In genomic region chr6:108738463-108739203, GRCm38 (mm10) we compare ENCODE assay signal across 10 mouse cellular contexts. TPM values are rescaled to one million over a fixed set of nuclear protein-coding genes. Genes with fewer than 3 reads are reported as not detected.
DNase-seq lines count a peak whose midpoint lies in the region; ATAC-seq and TF ChIP-seq lines count a peak whose summit lies in the region.
"Had no signal": no experiment of that assay in that cellular context is flagged by ENCODE, and none has a peak within 500 bp of the region (broad histone marks: within the 10 kb centered on the region; RNA-seq: fewer than 3 reads in every experiment).

No protein-coding gene starts in this region.

- no peak overlapping the region for H3K9ac ChIP-seq in hindbrain, embryonic 16.5 days (ENCODE audit: low read depth, low read length)
- H3K9ac ChIP-seq in hindbrain, embryonic 12.5 days = no peak overlapping the region
- H3K9ac ChIP-seq in forebrain, postnatal 0 days = no peak overlapping the region

- POLR2A ChIA-PET in Patski (lab: Charles Lee) = interaction anchor here (1.0 kb wide), 2 partner anchors 14 to 77 kb away, joined by 3 read pairs; no protein-coding TSS in a partner anchor

- H3K4me2 ChIP-seq in hindbrain, embryonic 16.5 days (ENCODE audit: low read length) = no peak overlapping the region
- H3K4me2 ChIP-seq in hindbrain, embryonic 12.5 days (replicated peaks) = no peak overlapping the region
- H3K4me2 ChIP-seq in forebrain, postnatal 0 days (ENCODE audit: low read depth) = no peak overlapping the region

- H3K4me1 ChIP-seq in hindbrain, embryonic 16.5 days (ENCODE audit: control insufficient read depth, insufficient read depth, low read depth, low read length) = no peaks in the 10 kb centered on the region
- no peaks in the 10 kb centered on the region for H3K4me1 ChIP-seq in hindbrain, embryonic 12.5 days
- H3K4me1 ChIP-seq in forebrain, postnatal 0 days (ENCODE audit: insufficient read depth) = no peaks in the 10 kb centered on the region

- H3K4me3 ChIP-seq in hindbrain, embryonic 16.5 days (ENCODE audit: low read length) = no peak overlapping the region
- H3K4me3 ChIP-seq in hindbrain, embryonic 12.5 days = no peak overlapping the region
- no peak overlapping the region for H3K4me3 ChIP-seq in forebrain, postnatal 0 days (ENCODE audit: low read depth, low read length)

- H3K27me3 ChIP-seq in hindbrain, embryonic 16.5 days (replicated peaks; ENCODE audit: control insufficient read depth, insufficient read depth, low read length) = no peaks in the 10 kb centered on the region
- no peaks in the 10 kb centered on the region for H3K27me3 ChIP-seq in hindbrain, embryonic 12.5 days
- H3K27me3 ChIP-seq in Patski = no peaks in the 10 kb centered on the region
- H3K27me3 ChIP-seq in forebrain, postnatal 0 days (ENCODE audit: insufficient read depth, low read length) = no peaks in the 10 kb centered on the region

- H3K36me3 ChIP-seq in hindbrain, embryonic 16.5 days (ENCODE audit: control insufficient read depth, insufficient read depth, low read length) = no peaks in the 10 kb centered on the region
- no peaks in the 10 kb centered on the region for H3K36me3 ChIP-seq in hindbrain, embryonic 12.5 days
- H3K36me3 ChIP-seq in forebrain, postnatal 0 days (ENCODE audit: insufficient read depth) = no peaks in the 10 kb centered on the region

- no peak overlapping the region for H3K27ac ChIP-seq in hindbrain, embryonic 16.5 days (ENCODE audit: low read depth, low read length)
- no peak overlapping the region for H3K27ac ChIP-seq in hindbrain, embryonic 12.5 days
- H3K27ac ChIP-seq in forebrain, postnatal 0 days (ENCODE audit: low read depth, low read length) = no peak overlapping the region
- H3K27ac ChIP-seq: macrophage; stomach, postnatal 0 days had no signal

- intact Hi-C loops in left cerebral cortex, postnatal 25 days (cut with DNase I) = loop anchor here (10.0 kb wide), 1 partner anchor 644 kb away; no protein-coding TSS in a partner anchor

- H3K9me3 ChIP-seq in hindbrain, embryonic 16.5 days (ENCODE audit: control insufficient read depth, low read length) = no peaks in the 10 kb centered on the region
- H3K9me3 ChIP-seq in hindbrain, embryonic 12.5 days (replicated peaks) = no peaks in the 10 kb centered on the region
- no peaks in the 10 kb centered on the region for H3K9me3 ChIP-seq in forebrain, postnatal 0 days (ENCODE audit: low read length)

- DNase-seq in Patski (ENCODE audit: low read depth, low spot score) = peak; percentile 61
- peak; percentile 77 for DNase-seq in forebrain, postnatal 0 days
- DNase-seq in left cerebral cortex, postnatal 25 days (ENCODE audit: low spot score in 2 of 2) = peak; percentile 39 to 85
- no peak for DNase-seq in adrenal gland, postnatal 10 days
- DNase-seq in testis, postnatal 14 days (ENCODE audit: low spot score) = no peak
- DNase-seq in heart, adult 9 months (ENCODE audit: low spot score in 2 of 2) = no peak

- in situ Hi-C loops in Patski (cut with MboI; ENCODE audit: low pct_unique_long_range_greater_than_20kb) = loop anchor here (10.0 kb wide), 2 partner anchors 314 to 664 kb away; no protein-coding TSS in a partner anchor

- 68% methylated on average over 9 of the region's 9 CpGs for WGBS in hindbrain, embryonic 16.5 days
- 80% methylated on average over 9 of the region's 9 CpGs for WGBS in hindbrain, embryonic 12.5 days
- 55% methylated on average over 9 of the region's 9 CpGs for WGBS in forebrain, postnatal 0 days

- ATAC-seq in hindbrain, embryonic 16.5 days = 0 out of 2 replicates have a peak, but pooled peaks have one; percentile 34
- ATAC-seq in hindbrain, embryonic 12.5 days (ENCODE audit: low FRiP score) = no peak
- ATAC-seq in Patski = peak; percentile 74
- ATAC-seq in forebrain, postnatal 0 days = peak; percentile 87

- no peak for TF ChIP-seq CTCF in Patski (IDR thresholded peaks at IDR 0.05)
- TF ChIP-seq CTCF in forebrain, postnatal 0 days (IDR thresholded peaks at IDR 0.05; ENCODE audit: low read depth) = no peak

- CTCF ChIA-PET in Patski (lab: Charles Lee) = interaction anchor here (1.1 to 1.5 kb wide), 4 partner anchors 11 to 294 kb away, joined by 3 to 4 read pairs (median 4); no protein-coding TSS in a partner anchor

RNA-seq across cellular contexts. Expression of gene Arl8b, which starts 44.3 kb away (rescaled TPM):
- polyA plus RNA-seq in hindbrain, embryonic 16.5 days (2015; fragmentation: Nextera tagmentation; extraction: Ambion mirVana) = 108 and 113 TPM in 2 replicates
- 76.1 and 86.7 TPM in 2 replicates for polyA plus RNA-seq in hindbrain, embryonic 12.5 days (2016; fragmentation: Nextera tagmentation; extraction: Ambion mirVana)
- 89.6 TPM for polyA plus RNA-seq in Patski (2021)
- 70.3 and 75.9 TPM in 2 replicates for total RNA-seq in forebrain, postnatal 0 days (2014; rRNA removed)
- polyA plus RNA-seq in forebrain, postnatal 0 days (2015; fragmentation: Nextera tagmentation; extraction: Ambion mirVana) = 88.4 and 97.6 TPM in 2 replicates
- 100 to 1,000 TPM; 208 to 216 TPM for total RNA-seq in left cerebral cortex, postnatal 25 days (2021)
- total RNA-seq in adrenal gland, postnatal 10 days (2021) = 100 to 1,000 TPM; 101 to 103 TPM

Comparison
In these comparisons a context has a peak if more than half of its experiments do, and no peak if none do; other contexts are left out.
1. DNase-seq: peak in Patski (single experiment), forebrain, postnatal 0 days (single experiment) and left cerebral cortex, postnatal 25 days (2 of 2); none in adrenal gland, postnatal 10 days (single experiment), testis, postnatal 14 days (single experiment) and heart, adult 9 months (0 of 2).